Mouse (Mus musculus) ZHBTc4 (cell line): Measurements from ENCODE around the gene Ceacam11.

Experiments
- DNase-seq: peaks from one replicate; pipeline ENCODE4 v3.0.0-alpha.2; 2011; ENCODE audit warnings: low read depth, low spot score

Ceacam11 gene

GRCm38 (mm10) chr7:17971824-17972223, at the start of gene Ceacam11:
Gene Ceacam11 (plus strand): TSS chr7:17972124.
- no peak for DNase-seq

GRCm38 (mm10) chr7:18001131-18001530, 29.2 kb downstream of the Ceacam11 start:
- peak; percentile 72 for DNase-seq

GRCm38 (mm10) chr7:18009589-18009988, 37.7 kb downstream of the Ceacam11 start, which contains the start of gene Ceacam13:
Gene Ceacam13 (plus strand): TSS chr7:18009889.
- DNase-seq: no peak
